Mouse (Mus musculus): ENCODE measurements around the gene Nkiras1. TPM values are rescaled to one million over a fixed set of nuclear protein-coding genes. Genes with fewer than 3 reads are reported as not detected.

Nkiras1 gene
- total RNA-seq, 2 experiments from 2014 or later, result 38.4 to 40.6 TPM

Other genes with a start within 250 kb of the Nkiras1 start
- 10 to 100 TPM; 58.4 to 60.2 TPM for gene Nr1d2, start 32.0 kb upstream of the Nkiras1 start, total RNA-seq (2021)
- 100 to 1,000 TPM; 921 to 934 TPM for gene Rpl15, start 255 bp downstream of the Nkiras1 start, total RNA-seq (2021)
- 100 to 1,000 TPM; 113 to 129 TPM for gene Ube2e1, start 60.7 kb downstream of the Nkiras1 start, total RNA-seq (2021)